Mouse (Mus musculus): ENCODE measurements around the gene Tmem165. TPM values are rescaled to one million over a fixed set of nuclear protein-coding genes. Genes with fewer than 3 reads are reported as not detected.

Tmem165 gene
- 10 to 100 TPM; 28.1 to 49.1 TPM for total RNA-seq (2021)
- polyA plus RNA-seq (2012; rRNA removed), result 164 and 194 TPM in 2 replicates
- long read RNA-seq, transcript Tmem165-201 (6 exons, 1,897 nt), result major isoform, 66 of 69 reads
- long read RNA-seq, partial matches to known transcripts, result 1 of 69 reads
- long read RNA-seq, other reads (novel, unspliced or antisense), result 2 of 69 reads

GRCm38 (mm10) chr5:76183750-76184261, at the start of gene Tmem165:
Tmem165 (plus strand) TSS chr5:76183880.
- peak; percentile 98 for DNase-seq

GRCm38 (mm10) chr5:76135644-76136043, 48.0 kb upstream of the Tmem165 start:
- DNase-seq, result no peak

- DNase-seq, result no peak
Observed at GRCm38 (mm10) chr5:76136271-76136670, 47.4 kb upstream of the Tmem165 start.

GRCm38 (mm10) chr5:76137586-76137985, 46.1 kb upstream of the Tmem165 start:
- DNase-seq, result no peak

GRCm38 (mm10) chr5:76138071-76138470, 45.6 kb upstream of the Tmem165 start:
- no peak for DNase-seq

- no peak for DNase-seq
Observed at GRCm38 (mm10) chr5:76138512-76138911, 45.2 kb upstream of the Tmem165 start.

- DNase-seq, result no peak
Observed at GRCm38 (mm10) chr5:76139171-76139671, 44.5 kb upstream of the Tmem165 start.

GRCm38 (mm10) chr5:76139808-76140729, 43.6 kb upstream of the Tmem165 start, which contains the start of gene Srd5a3:
Srd5a3 (plus strand) TSS chr5:76140271.
- peak; percentile 98 for DNase-seq

GRCm38 (mm10) chr5:76140730-76141066, 43.0 kb upstream of the Tmem165 start:
- DNase-seq, result no peak

GRCm38 (mm10) chr5:76143356-76143755, 40.3 kb upstream of the Tmem165 start:
- peak; percentile 34 for DNase-seq

- no peak for DNase-seq
Observed at GRCm38 (mm10) chr5:76146401-76146800, 37.3 kb upstream of the Tmem165 start.

- DNase-seq, result no peak
Observed at GRCm38 (mm10) chr5:76149436-76149835, 34.2 kb upstream of the Tmem165 start.

GRCm38 (mm10) chr5:76152956-76153355, 30.7 kb upstream of the Tmem165 start:
- no peak for DNase-seq

GRCm38 (mm10) chr5:76153430-76153829, 30.2 kb upstream of the Tmem165 start:
- no peak for DNase-seq

- no peak for DNase-seq
Observed at GRCm38 (mm10) chr5:76154434-76155165, 29.1 kb upstream of the Tmem165 start.

- DNase-seq, result no peak
Observed at GRCm38 (mm10) chr5:76159555-76159954, 24.1 kb upstream of the Tmem165 start.

GRCm38 (mm10) chr5:76160086-76160485, 23.6 kb upstream of the Tmem165 start:
- no peak for DNase-seq

- DNase-seq, result no peak
Observed at GRCm38 (mm10) chr5:76161491-76161890, 22.2 kb upstream of the Tmem165 start.

GRCm38 (mm10) chr5:76162926-76163325, 20.8 kb upstream of the Tmem165 start:
- no peak for DNase-seq

GRCm38 (mm10) chr5:76163828-76164390, 19.8 kb upstream of the Tmem165 start:
- DNase-seq, result no peak

- no peak for DNase-seq
Observed at GRCm38 (mm10) chr5:76164827-76165226, 18.9 kb upstream of the Tmem165 start.

GRCm38 (mm10) chr5:76170522-76170921, 13.2 kb upstream of the Tmem165 start:
- no peak for DNase-seq
